8 mouse cellular contexts compared by ENCODE assay signal in the genomic region with DNA sequence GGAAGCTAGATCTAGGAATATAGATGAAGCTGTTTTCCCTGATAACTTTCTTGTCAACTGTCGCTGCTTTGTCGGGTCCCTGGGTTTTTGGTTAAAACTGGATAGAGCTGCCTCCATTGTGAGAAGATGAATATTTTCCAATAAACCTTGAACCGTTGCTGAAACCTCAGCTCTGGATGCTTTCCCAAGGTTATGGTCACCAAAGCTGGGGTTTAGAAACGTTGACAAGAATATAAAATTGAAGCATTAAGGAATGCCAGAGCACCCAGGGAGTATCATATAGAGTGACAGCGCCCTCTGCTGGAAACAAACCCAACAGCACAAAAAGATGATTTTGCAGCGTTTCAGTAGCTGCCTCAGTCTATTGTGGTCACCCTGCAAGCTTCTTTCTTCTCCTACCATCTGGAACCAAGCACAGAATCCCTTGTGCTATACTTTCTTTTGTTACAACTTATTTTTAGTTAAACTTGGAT.
DNase-seq lines count a peak whose midpoint lies in the region; ATAC-seq lines count a peak whose summit lies in the region.

No protein-coding gene starts in this region.

- no peak for DNase-seq in forebrain, embryonic 10.5 days (ENCODE audit: extremely low spot score, low spot score)
- peak; percentile 41 for DNase-seq in ZHBTc4 (ENCODE audit: low read depth, low spot score)
- peak; percentile 17 for DNase-seq in embryo, embryonic 11.5 days (ENCODE audit: low read depth, low spot score)
- peak; percentile 50 to 75 for DNase-seq in left cerebral cortex, postnatal 10 days (ENCODE audit: extremely low spot score in 1 of 2, low spot score in 2 of 2)
- DNase-seq in spleen, postnatal 10 days (ENCODE audit: low spot score in 2 of 2): no peak

- no peak overlapping the region for H3K9ac ChIP-seq in forebrain, embryonic 13.5 days
- H3K9ac ChIP-seq in hindbrain, embryonic 16.5 days (ENCODE audit: low read depth, low read length): no peak overlapping the region
- H3K9ac ChIP-seq in neural tube, embryonic 15.5 days (replicated peaks): no peak overlapping the region

- H3K9me3 ChIP-seq in forebrain, embryonic 13.5 days (replicated peaks): no peaks in the 10 kb centered on the region
- H3K9me3 ChIP-seq in forebrain, embryonic 10.5 days: no peaks in the 10 kb centered on the region
- no peaks in the 10 kb centered on the region for H3K9me3 ChIP-seq in hindbrain, embryonic 16.5 days (ENCODE audit: control insufficient read depth, low read length)
- H3K9me3 ChIP-seq in neural tube, embryonic 15.5 days (replicated peaks): no peaks in the 10 kb centered on the region

- WGBS in forebrain, embryonic 13.5 days: 43% methylated on average over 6 of the region's 6 CpGs
- 46% methylated on average over 6 of the region's 6 CpGs for WGBS in forebrain, embryonic 10.5 days
- 28% methylated on average over 6 of the region's 6 CpGs for WGBS in hindbrain, embryonic 16.5 days
- WGBS in neural tube, embryonic 15.5 days: 35% methylated on average over 6 of the region's 6 CpGs

- no peak overlapping the region; the same call in 1 of the 2 replicates for H3K4me2 ChIP-seq in forebrain, embryonic 13.5 days
- peak overlapping the region; percentile 17 for H3K4me2 ChIP-seq in hindbrain, embryonic 16.5 days (ENCODE audit: low read length)
- peak overlapping the region; percentile 32 for H3K4me2 ChIP-seq in neural tube, embryonic 15.5 days

- ATAC-seq in forebrain, embryonic 13.5 days: no peak
- ATAC-seq in hindbrain, embryonic 16.5 days: no peak
- no peak for ATAC-seq in neural tube, embryonic 15.5 days (ENCODE audit: low FRiP score)

- no peak overlapping the region for H3K4me3 ChIP-seq in forebrain, embryonic 13.5 days
- H3K4me3 ChIP-seq in forebrain, embryonic 10.5 days: no peak overlapping the region
- H3K4me3 ChIP-seq in hindbrain, embryonic 16.5 days (ENCODE audit: low read length): no peak overlapping the region
- no peak overlapping the region for H3K4me3 ChIP-seq in neural tube, embryonic 15.5 days (replicated peaks)

- intact Hi-C loops in left cerebral cortex, postnatal 10 days (cut with DNase I): no loop called here

- peak overlapping the region; percentile 48; the same call in 1 of the 2 replicates for H3K27ac ChIP-seq in forebrain, embryonic 13.5 days
- no peak overlapping the region for H3K27ac ChIP-seq in forebrain, embryonic 10.5 days
- no peak overlapping the region for H3K27ac ChIP-seq in hindbrain, embryonic 16.5 days (ENCODE audit: low read depth, low read length)
- 0 out of 2 replicates have a peak overlapping the region, but pooled peaks have one; percentile 4 for H3K27ac ChIP-seq in neural tube, embryonic 15.5 days (replicated peaks)

- H3K4me1 ChIP-seq in forebrain, embryonic 13.5 days: peaks cover 10% of the 10 kb centered on the region; the same call in 1 of the 2 replicates
- no peaks in the 10 kb centered on the region for H3K4me1 ChIP-seq in forebrain, embryonic 10.5 days
- peaks cover 3% of the 10 kb centered on the region for H3K4me1 ChIP-seq in hindbrain, embryonic 16.5 days (ENCODE audit: control insufficient read depth, insufficient read depth, low read depth, low read length)
- H3K4me1 ChIP-seq in neural tube, embryonic 15.5 days: peaks cover 12% of the 10 kb centered on the region

- H3K27me3 ChIP-seq in forebrain, embryonic 13.5 days: no peaks in the 10 kb centered on the region
- H3K27me3 ChIP-seq in forebrain, embryonic 10.5 days (ENCODE audit: poor library complexity, severe bottlenecking): peaks cover under 1% of the 10 kb centered on the region; the same call in 1 of the 2 replicates
- H3K27me3 ChIP-seq in hindbrain, embryonic 16.5 days (replicated peaks; ENCODE audit: control insufficient read depth, insufficient read depth, low read length): no peaks in the 10 kb centered on the region
- H3K27me3 ChIP-seq in neural tube, embryonic 15.5 days (replicated peaks): no peaks in the 10 kb centered on the region

- H3K36me3 ChIP-seq in forebrain, embryonic 13.5 days (ENCODE audit: poor library complexity, severe bottlenecking): no peaks in the 10 kb centered on the region
- no peaks in the 10 kb centered on the region for H3K36me3 ChIP-seq in forebrain, embryonic 10.5 days (replicated peaks)
- H3K36me3 ChIP-seq in hindbrain, embryonic 16.5 days (ENCODE audit: control insufficient read depth, insufficient read depth, low read length): no peaks in the 10 kb centered on the region
- H3K36me3 ChIP-seq in neural tube, embryonic 15.5 days: no peaks in the 10 kb centered on the region

Comparison
In these comparisons a context has a peak if more than half of its experiments do, and no peak if none do; other contexts are left out.
1. H3K27ac ChIP-seq: peak in forebrain, embryonic 13.5 days (single experiment) and neural tube, embryonic 15.5 days (single experiment); none in forebrain, embryonic 10.5 days (single experiment) and hindbrain, embryonic 16.5 days (single experiment).
2. DNase-seq: peak in ZHBTc4 (single experiment), embryo, embryonic 11.5 days (single experiment) and left cerebral cortex, postnatal 10 days (2 of 2); none in forebrain, embryonic 10.5 days (single experiment) and spleen, postnatal 10 days (0 of 2).